Mouse (Mus musculus): ENCODE measurements around the gene Cenpl. TPM values are rescaled to one million over a fixed set of nuclear protein-coding genes. Genes with fewer than 3 reads are reported as not detected.

The Cenpl gene
- total and polyA plus RNA-seq, 2 experiments from 2014 or later = 2.0 to 6.1 TPM

GRCm38 (mm10) chr1:161035786-161036404 is 34.6 kb upstream of the Cenpl start:
- H3K36me3 ChIP-seq (ENCODE audit: insufficient read depth, low read length) = peaks cover 21% of the 10 kb centered on the region; the same call in 1 of the 2 replicates
- peaks cover 3% of the 10 kb centered on the region; the same call in 1 of the 2 replicates for H3K4me1 ChIP-seq (ENCODE audit: insufficient read depth, low read length)
- TF ChIP-seq CTCF (IDR thresholded peaks at IDR 0.05) = no peak
- H3K4me2 ChIP-seq (ENCODE audit: low read depth, low read length, poor library complexity, severe bottlenecking) = peak overlapping the region; percentile 82
- H3K9ac ChIP-seq (replicated peaks; ENCODE audit: low read length, poor library complexity, severe bottlenecking) = peak overlapping the region; percentile 90
- no peaks in the 10 kb centered on the region for H3K27me3 ChIP-seq (ENCODE audit: insufficient read depth, low read length)
- peak overlapping the region; percentile 94 for H3K4me3 ChIP-seq (ENCODE audit: low read depth, low read length)
- ATAC-seq (ENCODE audit: low FRiP score) = no peak
- H3K27ac ChIP-seq (ENCODE audit: low read depth, low read length) = peak overlapping the region; percentile 86
- WGBS = 1% methylated on average over 6 of the region's 6 CpGs
- peak; percentile 25 for DNase-seq (ENCODE audit: low spot score)
- H3K9me3 ChIP-seq (ENCODE audit: low read length) = no peaks in the 10 kb centered on the region

DNA sequence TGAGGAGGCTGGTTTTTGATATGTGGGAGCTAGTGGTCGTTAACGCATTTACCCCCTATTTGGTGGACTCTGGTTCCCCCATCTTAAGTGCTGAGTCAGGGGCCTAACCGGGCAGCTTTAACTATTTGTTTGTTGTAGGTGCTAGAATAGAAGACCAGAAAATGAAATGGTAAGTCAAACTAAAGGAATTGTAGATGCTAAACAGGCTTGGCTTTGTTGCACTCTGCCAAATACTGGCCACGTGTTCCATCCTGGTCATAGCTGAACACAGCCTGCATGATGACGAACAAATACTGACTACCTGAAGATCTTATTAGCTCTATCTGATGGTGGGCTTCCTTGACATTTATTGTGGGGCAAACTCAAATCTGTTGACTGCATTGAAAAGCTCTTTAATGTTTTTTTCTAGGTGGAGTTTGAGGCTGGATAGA is 34.1 kb upstream of the Cenpl start:
- Histone ChIP-seq H3K4me3 (ENCODE audit: low read depth, low read length) (peak overlapping the region; percentile 94), H3K9ac (replicated peaks; ENCODE audit: low read length, poor library complexity, severe bottlenecking) (peak overlapping the region; percentile 90), H3K27ac (ENCODE audit: low read depth, low read length) (peak overlapping the region; percentile 86), H3K9me3 (ENCODE audit: low read length) (no peaks in the 10 kb centered on the region), H3K4me2 (ENCODE audit: low read depth, low read length, poor library complexity, severe bottlenecking) (peak overlapping the region; percentile 82), H3K4me1 (ENCODE audit: insufficient read depth, low read length) (peaks cover 3% of the 10 kb centered on the region; the same call in 1 of the 2 replicates), H3K27me3 (ENCODE audit: insufficient read depth, low read length) (no peaks in the 10 kb centered on the region), H3K36me3 (ENCODE audit: insufficient read depth, low read length) (peaks cover 19% of the 10 kb centered on the region; the same call in 1 of the 2 replicates)
- DNase-seq (ENCODE audit: low spot score) = peak; percentile 37
- ATAC-seq (ENCODE audit: low FRiP score) = no peak
- TF ChIP-seq CTCF (IDR thresholded peaks at IDR 0.05) = no peak
- under 1% methylated on average over 5 of the region's 5 CpGs for WGBS

GRCm38 (mm10) chr1:161037026-161037425 is 33.5 kb upstream of the Cenpl start:
- H3K4me3 ChIP-seq (ENCODE audit: low read depth, low read length) = peak overlapping the region; percentile 94
- 0 out of 2 replicates have a peak overlapping the region, but pooled peaks have one; percentile 86 for H3K27ac ChIP-seq (ENCODE audit: low read depth, low read length)
- no peaks in the 10 kb centered on the region for H3K9me3 ChIP-seq (ENCODE audit: low read length)
- no peaks in the 10 kb centered on the region for H3K27me3 ChIP-seq (ENCODE audit: insufficient read depth, low read length)
- DNase-seq (ENCODE audit: low spot score) = no peak
- no peak for ATAC-seq (ENCODE audit: low FRiP score)
- peak overlapping the region; percentile 82 for H3K4me2 ChIP-seq (ENCODE audit: low read depth, low read length, poor library complexity, severe bottlenecking)
- no peak for TF ChIP-seq CTCF (IDR thresholded peaks at IDR 0.05)
- peaks cover 17% of the 10 kb centered on the region; the same call in 1 of the 2 replicates for H3K36me3 ChIP-seq (ENCODE audit: insufficient read depth, low read length)
- peak overlapping the region; percentile 90 for H3K9ac ChIP-seq (replicated peaks; ENCODE audit: low read length, poor library complexity, severe bottlenecking)
- 4% methylated on average over 1 of the region's 1 CpGs for WGBS
- H3K4me1 ChIP-seq (ENCODE audit: insufficient read depth, low read length) = peaks cover 3% of the 10 kb centered on the region; the same call in 1 of the 2 replicates

DNA sequence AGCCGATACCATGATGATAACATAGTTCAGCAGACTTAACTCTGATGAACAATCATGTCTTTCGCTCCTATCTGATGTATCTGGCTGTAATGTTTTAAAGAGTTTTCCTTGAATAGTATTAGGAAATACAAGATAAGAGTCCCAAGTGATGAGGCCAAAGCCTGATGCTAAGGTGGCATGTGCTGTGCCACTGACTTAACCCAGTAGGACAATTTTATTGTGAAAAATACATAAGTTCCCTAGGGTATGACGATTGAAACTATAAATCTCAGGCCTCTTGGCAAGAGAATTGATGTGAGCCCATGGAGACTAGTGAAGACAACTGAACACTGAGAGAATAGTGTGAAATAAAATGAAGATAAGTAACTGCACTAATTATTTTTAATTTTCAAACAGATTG is 32.9 kb upstream of the Cenpl start:
- H3K4me1 ChIP-seq (ENCODE audit: insufficient read depth, low read length) = peaks cover 3% of the 10 kb centered on the region; the same call in 1 of the 2 replicates
- 21% methylated on average over 3 of the region's 3 CpGs for WGBS
- no peak for DNase-seq (ENCODE audit: low spot score)
- H3K36me3 ChIP-seq (ENCODE audit: insufficient read depth, low read length) = peaks cover 12% of the 10 kb centered on the region; the same call in 1 of the 2 replicates
- no peak for ATAC-seq (ENCODE audit: low FRiP score)
- H3K27ac ChIP-seq (ENCODE audit: low read depth, low read length) = no peak overlapping the region
- peak overlapping the region; percentile 82 for H3K4me2 ChIP-seq (ENCODE audit: low read depth, low read length, poor library complexity, severe bottlenecking)
- TF ChIP-seq CTCF (IDR thresholded peaks at IDR 0.05) = no peak
- 0 out of 2 replicates have a peak overlapping the region, but pooled peaks have one; percentile 29 for H3K9ac ChIP-seq (replicated peaks; ENCODE audit: low read length, poor library complexity, severe bottlenecking)
- H3K4me3 ChIP-seq (ENCODE audit: low read depth, low read length) = peak overlapping the region; percentile 94
- no peaks in the 10 kb centered on the region for H3K27me3 ChIP-seq (ENCODE audit: insufficient read depth, low read length)
- no peaks in the 10 kb centered on the region for H3K9me3 ChIP-seq (ENCODE audit: low read length)

- WGBS = 36% methylated on average over 3 of the region's 3 CpGs
These were observed 32.5 kb upstream of the Cenpl start for GRCm38 (mm10) chr1:161038004-161038403.

More at GRCm38 (mm10) chr1:161038004-161038403, 32.5 kb upstream of the Cenpl start:
- ATAC-seq (ENCODE audit: low FRiP score) (no peak), DNase-seq (ENCODE audit: low spot score) (no peak)
- no peak for TF ChIP-seq CTCF (IDR thresholded peaks at IDR 0.05)
- Histone ChIP-seq H3K4me1 (ENCODE audit: insufficient read depth, low read length) (peaks cover 3% of the 10 kb centered on the region; the same call in 1 of the 2 replicates), H3K9me3 (ENCODE audit: low read length) (no peaks in the 10 kb centered on the region), H3K4me3 (ENCODE audit: low read depth, low read length) (peak overlapping the region; percentile 94), H3K9ac (replicated peaks; ENCODE audit: low read length, poor library complexity, severe bottlenecking) (0 out of 2 replicates have a peak overlapping the region, but pooled peaks have one; percentile 29), H3K4me2 (ENCODE audit: low read depth, low read length, poor library complexity, severe bottlenecking) (peak overlapping the region; percentile 82; the same call in 1 of the 2 replicates), H3K27ac (ENCODE audit: low read depth, low read length) (no peak overlapping the region), H3K27me3 (ENCODE audit: insufficient read depth, low read length) (no peaks in the 10 kb centered on the region), H3K36me3 (ENCODE audit: insufficient read depth, low read length) (peaks cover 12% of the 10 kb centered on the region; the same call in 1 of the 2 replicates)
